Mouse (Mus musculus): Measurements from ENCODE around the gene Pdx1. TPM values are rescaled to one million over a fixed set of nuclear protein-coding genes. Genes with fewer than 3 reads are reported as not detected.

Gene Pdx1
- polyA plus RNA-seq, 1 experiment from 2014 or later, result not detected

DNA sequence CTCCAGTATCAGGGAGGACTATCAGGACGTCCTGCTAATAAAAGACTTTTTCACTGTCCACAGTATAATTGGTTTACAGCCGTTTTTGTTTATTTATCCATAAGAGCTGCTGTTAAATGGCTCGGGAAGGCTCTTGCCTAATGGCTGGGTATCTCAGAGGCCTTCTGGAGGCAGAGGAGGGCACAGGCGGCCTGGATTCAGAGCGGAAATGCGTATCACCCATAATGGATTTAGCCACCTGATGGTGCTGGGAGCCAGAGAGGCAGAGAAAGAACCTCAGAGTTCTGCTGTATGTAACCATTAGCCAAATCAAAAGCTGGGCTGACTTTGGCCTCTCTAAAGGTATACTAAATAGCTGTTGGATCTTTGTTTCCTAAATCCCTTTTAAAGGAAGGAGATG, 2.3 kb upstream of the Pdx1 start:
- H3K9me3 ChIP-seq (ENCODE audit: control insufficient read depth, low read length), result no peaks in the 10 kb centered on the region
- H3K27me3 ChIP-seq (ENCODE audit: control insufficient read depth, insufficient read depth, low read length), result peaks cover 59% of the 10 kb centered on the region
- no peak overlapping the region for H3K9ac ChIP-seq (replicated peaks; ENCODE audit: low read depth, low read length)
- 6% methylated on average over 6 of the region's 6 CpGs for WGBS
- H3K4me3 ChIP-seq (ENCODE audit: low read depth, low read length), result no peak overlapping the region
- H3K4me1 ChIP-seq (ENCODE audit: control insufficient read depth, insufficient read depth, low read length), result 0 out of 2 replicates have a peak, but pooled peaks cover 4% of the 10 kb centered on the region
- H3K4me2 ChIP-seq (ENCODE audit: low read depth, low read length), result no peak overlapping the region
- no peaks in the 10 kb centered on the region for H3K36me3 ChIP-seq (ENCODE audit: control insufficient read depth, insufficient read depth, low read length)
- no peak for ATAC-seq (ENCODE audit: low read depth)
- no peak overlapping the region for H3K27ac ChIP-seq (ENCODE audit: low read depth, low read length)

DNA sequence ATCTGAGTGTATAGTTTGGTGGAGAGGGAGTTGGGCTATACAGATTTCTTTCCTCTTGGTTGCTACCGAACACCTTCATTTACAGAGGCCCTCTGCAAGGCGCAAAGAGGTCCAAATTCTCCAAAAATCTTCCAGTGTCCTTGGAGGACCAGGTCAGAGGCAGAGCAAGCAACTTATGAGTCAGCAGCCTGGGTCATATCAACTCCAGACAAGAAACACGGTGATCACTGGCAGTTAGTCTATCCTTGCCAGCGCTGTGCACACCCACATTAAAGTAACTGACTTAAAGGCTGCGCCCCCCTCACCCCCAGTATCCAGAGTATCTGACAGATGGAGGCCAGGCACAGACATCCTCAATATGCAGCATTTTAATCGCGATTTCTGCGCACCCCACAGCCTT, 1.0 kb upstream of the Pdx1 start:
- no peak for ATAC-seq (ENCODE audit: low read depth)
- Histone ChIP-seq H3K27ac (ENCODE audit: low read depth, low read length) (no peak overlapping the region), H3K4me3 (ENCODE audit: low read depth, low read length) (no peak overlapping the region), H3K36me3 (ENCODE audit: control insufficient read depth, insufficient read depth, low read length) (no peaks in the 10 kb centered on the region), H3K9me3 (ENCODE audit: control insufficient read depth, low read length) (no peaks in the 10 kb centered on the region), H3K27me3 (ENCODE audit: control insufficient read depth, insufficient read depth, low read length) (peaks cover 64% of the 10 kb centered on the region), H3K9ac (replicated peaks; ENCODE audit: low read depth, low read length) (no peak overlapping the region), H3K4me1 (ENCODE audit: control insufficient read depth, insufficient read depth, low read length) (0 out of 2 replicates have a peak, but pooled peaks cover 4% of the 10 kb centered on the region), H3K4me2 (ENCODE audit: low read depth, low read length) (no peak overlapping the region)
- WGBS, result 3% methylated on average over 8 of the region's 8 CpGs

DNA sequence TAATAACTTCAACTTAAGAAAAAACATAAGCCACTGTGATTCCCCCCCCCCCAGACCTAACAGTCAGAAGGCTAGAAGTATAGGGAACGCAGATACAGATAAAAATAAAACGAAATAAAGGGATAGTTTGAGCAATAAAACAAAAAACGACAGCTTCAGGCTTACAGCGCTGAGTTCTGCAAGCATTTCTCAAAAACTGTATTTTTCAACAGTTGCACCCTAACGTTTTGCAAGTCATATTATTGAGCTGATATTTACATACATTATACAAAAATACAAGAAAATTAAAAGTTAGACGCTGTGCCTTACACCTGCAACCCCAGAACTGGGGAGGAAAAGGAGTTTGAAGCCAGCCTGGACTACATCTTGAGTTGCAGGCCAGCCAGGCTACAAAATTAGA, 388 bp upstream of the Pdx1 start:
- H3K4me1 ChIP-seq (ENCODE audit: control insufficient read depth, insufficient read depth, low read length), result 0 out of 2 replicates have a peak, but pooled peaks cover 4% of the 10 kb centered on the region
- no peaks in the 10 kb centered on the region for H3K36me3 ChIP-seq (ENCODE audit: control insufficient read depth, insufficient read depth, low read length)
- no peaks in the 10 kb centered on the region for H3K9me3 ChIP-seq (ENCODE audit: control insufficient read depth, low read length)
- WGBS, result 3% methylated on average over 6 of the region's 6 CpGs
- H3K4me2 ChIP-seq (ENCODE audit: low read depth, low read length), result no peak overlapping the region
- H3K27me3 ChIP-seq (ENCODE audit: control insufficient read depth, insufficient read depth, low read length), result peaks cover 67% of the 10 kb centered on the region
- no peak overlapping the region for H3K4me3 ChIP-seq (ENCODE audit: low read depth, low read length)
- H3K9ac ChIP-seq (replicated peaks; ENCODE audit: low read depth, low read length), result no peak overlapping the region
- no peak for ATAC-seq (ENCODE audit: low read depth)
- no peak overlapping the region for H3K27ac ChIP-seq (ENCODE audit: low read depth, low read length)

DNA sequence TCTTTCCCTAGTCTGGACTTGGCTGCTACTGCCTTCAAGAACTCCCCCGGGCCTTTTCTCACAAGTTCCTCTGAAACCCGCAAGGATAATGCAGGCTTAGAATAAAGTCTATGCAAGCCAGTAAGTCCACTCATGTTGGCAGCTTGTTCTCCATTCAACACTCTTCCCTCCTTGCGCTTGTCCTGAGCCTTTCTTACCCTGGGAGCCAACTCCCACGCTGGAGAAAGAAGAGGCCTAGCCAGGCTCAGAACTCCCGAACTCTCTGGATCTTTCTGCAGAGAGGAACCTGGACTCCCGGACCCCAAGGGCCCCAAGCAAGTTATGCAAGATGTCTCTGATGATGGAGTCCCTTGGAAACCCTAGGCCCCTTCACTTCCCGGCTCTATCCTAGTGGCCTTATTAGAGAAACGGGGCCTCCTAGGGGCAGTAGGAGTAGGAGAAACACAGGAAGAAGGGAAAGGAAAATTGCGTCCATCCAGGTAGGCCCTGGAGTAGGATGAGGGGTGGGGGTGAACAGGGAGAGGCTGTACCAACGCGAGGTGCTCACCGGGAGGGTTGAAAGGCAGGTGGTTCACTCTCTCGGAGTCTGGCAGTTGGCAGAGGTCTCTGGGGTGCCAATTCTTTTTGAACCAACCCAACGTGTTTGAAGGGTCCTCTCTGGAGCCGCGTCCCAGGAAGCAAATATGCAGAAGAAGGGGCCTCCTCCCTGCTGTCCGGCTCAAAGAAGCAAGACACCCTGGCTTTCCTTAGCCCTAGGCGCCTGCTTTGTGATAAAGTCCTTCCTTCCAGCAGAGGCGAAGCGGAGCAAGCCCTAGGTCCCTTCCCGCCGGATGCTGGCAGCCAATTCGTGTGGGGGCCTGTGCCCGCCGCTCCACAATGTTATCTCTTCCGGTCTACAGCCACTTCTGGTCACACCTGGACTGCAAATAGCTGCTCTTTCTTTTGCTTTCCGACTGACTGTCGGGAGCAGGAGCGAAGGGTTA, 1.2 kb downstream of the Pdx1 start:
- WGBS, result 2% methylated on average over 29 of the region's 29 CpGs
- Histone ChIP-seq H3K9me3 (ENCODE audit: control insufficient read depth, low read length) (no peaks in the 10 kb centered on the region), H3K4me1 (ENCODE audit: control insufficient read depth, insufficient read depth, low read length) (0 out of 2 replicates have a peak, but pooled peaks cover 4% of the 10 kb centered on the region), H3K36me3 (ENCODE audit: control insufficient read depth, insufficient read depth, low read length) (no peaks in the 10 kb centered on the region), H3K27me3 (ENCODE audit: control insufficient read depth, insufficient read depth, low read length) (peaks cover 72% of the 10 kb centered on the region), H3K27ac (ENCODE audit: low read depth, low read length) (no peak overlapping the region), H3K9ac (replicated peaks; ENCODE audit: low read depth, low read length) (no peak overlapping the region), H3K4me2 (ENCODE audit: low read depth, low read length) (no peak overlapping the region), H3K4me3 (ENCODE audit: low read depth, low read length) (no peak overlapping the region)
- ATAC-seq (ENCODE audit: low read depth), result no peak

DNA sequence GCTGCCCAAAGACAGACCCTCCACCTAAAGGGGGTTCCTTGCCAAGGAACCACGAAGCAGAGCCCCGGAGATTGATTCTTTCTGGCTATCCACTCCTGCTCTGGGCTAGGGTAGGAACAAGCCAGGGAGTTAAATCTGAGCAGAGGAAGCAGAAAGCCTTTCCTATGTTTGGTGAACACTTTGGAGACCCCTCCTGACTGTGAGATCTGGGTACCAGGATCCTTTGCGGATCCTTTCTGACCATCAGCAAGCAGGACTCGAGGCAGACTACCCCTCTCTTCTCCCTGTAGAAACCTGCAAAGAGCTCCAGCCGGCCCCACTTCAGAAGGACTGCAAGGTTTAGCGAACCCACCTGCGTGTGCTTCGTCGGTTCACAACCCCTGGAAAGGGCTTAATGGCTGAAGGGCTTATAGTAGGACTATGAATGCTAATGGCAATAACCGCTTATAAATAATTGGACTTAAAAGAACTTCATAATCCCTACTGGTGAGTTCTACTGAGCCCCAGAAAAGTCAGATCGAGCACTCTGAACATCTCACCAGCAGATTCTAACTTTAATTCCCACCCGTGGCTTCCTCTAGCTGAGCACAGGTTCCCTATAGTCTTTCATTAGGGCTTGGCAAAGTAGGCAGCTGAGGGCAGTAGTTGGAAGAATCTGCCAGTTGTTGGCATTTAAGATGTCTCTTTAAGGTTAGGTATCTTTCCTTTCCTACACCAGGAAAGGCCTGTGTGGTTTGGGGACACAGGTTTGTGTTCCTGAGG, 2.5 kb downstream of the Pdx1 start:
- WGBS, result 3% methylated on average over 12 of the region's 12 CpGs
- H3K36me3 ChIP-seq (ENCODE audit: control insufficient read depth, insufficient read depth, low read length), result no peaks in the 10 kb centered on the region
- H3K4me2 ChIP-seq (ENCODE audit: low read depth, low read length), result no peak overlapping the region
- H3K27me3 ChIP-seq (ENCODE audit: control insufficient read depth, insufficient read depth, low read length), result peaks cover 69% of the 10 kb centered on the region
- no peak for ATAC-seq (ENCODE audit: low read depth)
- no peak overlapping the region for H3K4me3 ChIP-seq (ENCODE audit: low read depth, low read length)
- H3K27ac ChIP-seq (ENCODE audit: low read depth, low read length), result no peak overlapping the region
- H3K4me1 ChIP-seq (ENCODE audit: control insufficient read depth, insufficient read depth, low read length), result 0 out of 2 replicates have a peak, but pooled peaks cover 4% of the 10 kb centered on the region
- H3K9me3 ChIP-seq (ENCODE audit: control insufficient read depth, low read length), result no peaks in the 10 kb centered on the region
- H3K9ac ChIP-seq (replicated peaks; ENCODE audit: low read depth, low read length), result no peak overlapping the region

DNA sequence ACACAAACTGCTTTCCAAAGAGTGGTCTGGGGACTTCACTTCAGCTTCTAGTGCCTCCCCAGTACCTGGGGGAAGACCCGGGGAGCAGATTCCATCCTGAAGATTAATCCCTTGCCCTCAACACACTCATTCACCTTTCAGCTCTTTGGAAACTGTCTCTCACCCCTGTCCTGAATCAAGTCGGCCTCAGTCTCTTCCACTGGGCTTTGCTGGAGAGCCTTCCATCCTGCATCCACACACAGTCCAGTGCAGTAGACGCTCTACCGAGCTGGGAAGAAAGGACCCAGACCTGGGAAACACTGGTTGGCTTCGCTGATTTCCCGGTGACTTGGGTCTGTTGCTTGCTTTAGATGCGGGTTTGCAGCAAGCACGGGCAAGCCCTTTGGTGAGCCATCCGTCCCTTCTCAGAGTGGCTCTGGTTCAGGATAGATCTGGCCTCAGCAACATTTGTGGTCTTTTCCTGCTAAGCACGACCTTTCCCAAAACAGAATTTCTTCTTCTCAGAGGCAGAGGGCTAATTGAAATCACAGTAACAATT, 3.1 kb downstream of the Pdx1 start:
- Histone ChIP-seq H3K27ac (ENCODE audit: low read depth, low read length) (no peak overlapping the region), H3K36me3 (ENCODE audit: control insufficient read depth, insufficient read depth, low read length) (no peaks in the 10 kb centered on the region), H3K27me3 (ENCODE audit: control insufficient read depth, insufficient read depth, low read length) (peaks cover 69% of the 10 kb centered on the region), H3K4me2 (ENCODE audit: low read depth, low read length) (no peak overlapping the region), H3K4me1 (ENCODE audit: control insufficient read depth, insufficient read depth, low read length) (0 out of 2 replicates have a peak, but pooled peaks cover 4% of the 10 kb centered on the region), H3K9me3 (ENCODE audit: control insufficient read depth, low read length) (no peaks in the 10 kb centered on the region), H3K9ac (replicated peaks; ENCODE audit: low read depth, low read length) (no peak overlapping the region), H3K4me3 (ENCODE audit: low read depth, low read length) (no peak overlapping the region)
- ATAC-seq (ENCODE audit: low read depth), result no peak
- 4% methylated on average over 10 of the region's 10 CpGs for WGBS

DNA sequence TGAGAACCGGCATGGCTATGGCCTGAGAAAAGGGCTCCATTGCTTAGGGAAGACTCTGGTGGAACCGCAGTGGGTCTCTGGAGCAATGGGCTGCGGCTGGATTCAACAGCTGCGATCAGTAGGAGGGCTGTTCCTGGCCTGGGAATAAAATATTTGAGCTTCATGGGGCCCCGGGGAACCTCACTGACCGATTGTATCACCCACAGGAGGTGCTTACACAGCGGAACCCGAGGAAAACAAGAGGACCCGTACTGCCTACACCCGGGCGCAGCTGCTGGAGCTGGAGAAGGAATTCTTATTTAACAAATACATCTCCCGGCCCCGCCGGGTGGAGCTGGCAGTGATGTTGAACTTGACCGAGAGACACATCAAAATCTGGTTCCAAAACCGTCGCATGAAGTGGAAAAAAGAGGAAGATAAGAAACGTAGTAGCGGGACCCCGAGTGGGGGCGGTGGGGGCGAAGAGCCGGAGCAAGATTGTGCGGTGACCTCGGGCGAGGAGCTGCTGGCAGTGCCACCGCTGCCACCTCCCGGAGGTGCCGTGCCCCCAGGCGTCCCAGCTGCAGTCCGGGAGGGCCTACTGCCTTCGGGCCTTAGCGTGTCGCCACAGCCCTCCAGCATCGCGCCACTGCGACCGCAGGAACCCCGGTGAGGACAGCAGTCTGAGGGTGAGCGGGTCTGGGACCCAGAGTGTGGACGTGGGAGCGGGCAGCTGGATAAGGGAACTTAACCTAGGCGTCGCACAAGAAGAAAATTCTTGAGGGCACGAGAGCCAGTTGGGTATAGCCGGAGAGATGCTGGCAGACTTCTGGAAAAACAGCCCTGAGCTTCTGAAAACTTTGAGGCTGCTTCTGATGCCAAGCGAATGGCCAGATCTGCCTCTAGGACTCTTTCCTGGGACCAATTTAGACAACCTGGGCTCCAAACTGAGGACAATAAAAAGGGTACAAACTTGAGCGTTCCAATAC, 4.7 kb downstream of the Pdx1 start:
- no peak overlapping the region for H3K9ac ChIP-seq (replicated peaks; ENCODE audit: low read depth, low read length)
- no peak overlapping the region for H3K27ac ChIP-seq (ENCODE audit: low read depth, low read length)
- H3K9me3 ChIP-seq (ENCODE audit: control insufficient read depth, low read length), result no peaks in the 10 kb centered on the region
- H3K4me2 ChIP-seq (ENCODE audit: low read depth, low read length), result no peak overlapping the region
- no peaks in the 10 kb centered on the region for H3K36me3 ChIP-seq (ENCODE audit: control insufficient read depth, insufficient read depth, low read length)
- no peak overlapping the region for H3K4me3 ChIP-seq (ENCODE audit: low read depth, low read length)
- 0 out of 2 replicates have a peak, but pooled peaks cover 4% of the 10 kb centered on the region for H3K4me1 ChIP-seq (ENCODE audit: control insufficient read depth, insufficient read depth, low read length)
- ATAC-seq (ENCODE audit: low read depth), result no peak
- peaks cover 68% of the 10 kb centered on the region for H3K27me3 ChIP-seq (ENCODE audit: control insufficient read depth, insufficient read depth, low read length)
- WGBS, result under 1% methylated on average over 48 of the region's 48 CpGs

DNA sequence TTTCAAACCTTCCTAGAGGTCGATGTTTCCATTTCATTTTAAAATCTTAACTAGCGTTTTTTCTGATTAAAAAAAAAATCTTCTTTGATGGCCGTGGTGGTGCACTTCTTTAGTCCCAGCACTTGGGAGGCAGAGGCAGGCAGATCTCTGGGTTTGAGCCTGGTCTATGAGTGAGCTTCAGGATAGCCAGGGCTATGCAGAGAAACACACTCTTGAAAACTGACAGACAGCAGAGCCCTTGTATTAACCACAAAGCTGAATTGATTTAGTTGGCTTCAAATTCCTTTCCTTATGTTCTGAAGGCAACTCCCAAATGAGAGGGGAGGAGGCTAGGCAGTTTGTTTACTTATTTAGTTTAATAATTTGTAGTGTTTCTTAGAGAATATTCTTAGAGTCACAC, 6.0 kb downstream of the Pdx1 start:
- Histone ChIP-seq H3K36me3 (ENCODE audit: control insufficient read depth, insufficient read depth, low read length) (no peaks in the 10 kb centered on the region), H3K27ac (ENCODE audit: low read depth, low read length) (no peak overlapping the region), H3K4me3 (ENCODE audit: low read depth, low read length) (no peak overlapping the region), H3K4me1 (ENCODE audit: control insufficient read depth, insufficient read depth, low read length) (no peaks in the 10 kb centered on the region), H3K4me2 (ENCODE audit: low read depth, low read length) (no peak overlapping the region), H3K9ac (replicated peaks; ENCODE audit: low read depth, low read length) (no peak overlapping the region), H3K27me3 (ENCODE audit: control insufficient read depth, insufficient read depth, low read length) (peaks cover 68% of the 10 kb centered on the region), H3K9me3 (ENCODE audit: control insufficient read depth, low read length) (no peaks in the 10 kb centered on the region)
- WGBS, result 22% methylated on average over 3 of the region's 3 CpGs
- no peak for ATAC-seq (ENCODE audit: low read depth)
